Mouse (Mus musculus) C2C12 (cell line): ENCODE data around the gene Akp3. TPM values are rescaled to one million over a fixed set of nuclear protein-coding genes. Genes with fewer than 3 reads are reported as not detected.

Source experiments
- H3K27me3 ChIP-seq: one replicate; pipeline ENCODE4 v1.6.1; 2011; ENCODE audit not compliant: control insufficient read depth, insufficient read depth, insufficient read length
- H3K36me3 ChIP-seq: one replicate; pipeline ENCODE4 v1.6.1; 2011; ENCODE audit not compliant: control insufficient read depth, insufficient read depth
- H3K4me3 ChIP-seq: one replicate; pipeline ENCODE4 v1.5.1; 2011; ENCODE audit warnings: mild to moderate bottlenecking, control low read depth; ENCODE audit not compliant: poor library complexity, insufficient read depth, severe bottlenecking
- H3K79me2 ChIP-seq: one replicate; pipeline ENCODE4 v1.6.1; 2011; ENCODE audit not compliant: control insufficient read depth, insufficient read depth
- H3K79me3 ChIP-seq: one replicate; pipeline ENCODE4 v1.6.1; 2011; ENCODE audit warnings: low read depth, control low read depth
- H3ac ChIP-seq: one replicate; pipeline ENCODE3; 2011; ENCODE audit warnings: low read depth; ENCODE audit not compliant: control insufficient read depth, insufficient read length
- CEBPB ChIP-seq: IDR thresholded peaks from one replicate; pipeline ENCODE4 v1.6.1; 2011; ENCODE audit warnings: low read depth, mild to moderate bottlenecking, control low read depth, moderate library complexity
- CTCF ChIP-seq: IDR thresholded peaks from one replicate; pipeline ENCODE4 v1.5.1; 2011; ENCODE audit not compliant: control insufficient read depth, insufficient read depth, insufficient read length
- FOSL1 ChIP-seq: IDR thresholded peaks from one replicate; pipeline ENCODE4 v1.8.0; 2011; ENCODE audit warnings: mild to moderate bottlenecking, low read length; ENCODE audit not compliant: poor library complexity, insufficient read depth, severe bottlenecking
- MAX ChIP-seq: IDR thresholded peaks from one replicate; pipeline ENCODE4 v1.6.1; 2011; ENCODE audit warnings: mild to moderate bottlenecking, control low read depth
- MYOD1 ChIP-seq: IDR thresholded peaks from one replicate; pipeline ENCODE4 v1.6.1; 2011; ENCODE audit warnings: low read depth; ENCODE audit not compliant: control insufficient read depth, insufficient read length
- MYOG ChIP-seq: IDR thresholded peaks from one replicate; pipeline ENCODE4 v1.6.1; 2011; ENCODE audit not compliant: control insufficient read depth, insufficient read length; ENCODE audit errors: extremely low read depth
- USF1 ChIP-seq: IDR thresholded peaks from one replicate; pipeline ENCODE4 v1.6.1; 2011; ENCODE audit warnings: low read depth, mild to moderate bottlenecking, control low read depth, moderate library complexity
- polyA plus RNA-seq: library from polyadenylated mRNA; unstranded; fragments of >200 nt; fragmentation: generic; extraction: Trizol; gene quantifications from one replicate; pipeline ENCODE4 v1.2.1, GENCODE M21; 2012; ENCODE audit warnings: missing spikeins

The Akp3 gene
- polyA plus RNA-seq, 1 experiment: not detected

GRCm38 (mm10) chr1:87098358-87098975 is 26.3 kb upstream of the Akp3 start:
- no peaks in the 10 kb centered on the region for H3K79me2 ChIP-seq
- TF ChIP-seq CTCF: peak; percentile 88
- TF ChIP-seq MAX: no peak
- H3K36me3 ChIP-seq: no peaks in the 10 kb centered on the region
- no peak overlapping the region for H3K4me3 ChIP-seq
- no peaks in the 10 kb centered on the region for H3K79me3 ChIP-seq
- H3ac ChIP-seq: no peak overlapping the region
- H3K27me3 ChIP-seq: peaks cover 7% of the 10 kb centered on the region

GRCm38 (mm10) chr1:87101411-87101810 is 23.4 kb upstream of the Akp3 start, which contains the start of gene Alpi:
Gene Alpi, minus strand, starts transcription at chr1:87101606.
- peaks cover 3% of the 10 kb centered on the region for H3K27me3 ChIP-seq
- H3K36me3 ChIP-seq: no peaks in the 10 kb centered on the region
- no peaks in the 10 kb centered on the region for H3K79me2 ChIP-seq
- TF ChIP-seq CTCF: no peak
- no peak for TF ChIP-seq MAX
- TF ChIP-seq FOSL1: no peak
- TF ChIP-seq MYOG: no peak
- no peak for TF ChIP-seq CEBPB
- TF ChIP-seq MYOD1: no peak
- TF ChIP-seq USF1: no peak
- H3K79me3 ChIP-seq: no peaks in the 10 kb centered on the region
- H3K4me3 ChIP-seq: no peak within 1 kb of the TSS
- no peak within 1 kb of the TSS for H3ac ChIP-seq

DNA sequence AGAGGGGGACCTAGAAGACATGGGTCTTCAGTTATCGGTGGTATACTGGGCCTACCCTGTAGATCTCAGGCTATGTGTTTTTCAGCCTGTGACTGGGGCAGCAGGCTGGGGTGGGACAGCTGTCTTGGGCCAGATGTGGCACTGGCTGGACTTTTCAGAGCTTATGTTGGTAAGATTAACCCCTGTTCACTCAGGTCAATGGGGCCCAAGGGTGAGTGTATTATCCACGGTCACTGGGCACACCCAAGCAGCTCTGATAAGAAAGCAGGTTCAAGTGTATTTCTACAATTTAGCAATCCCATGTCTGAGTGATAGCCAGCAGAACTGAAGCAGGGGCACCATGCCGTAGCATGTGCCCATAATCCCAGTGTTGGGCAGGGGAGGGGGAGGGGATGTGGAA is 22.7 kb upstream of the Akp3 start:
- H3K36me3 ChIP-seq: no peaks in the 10 kb centered on the region
- no peak overlapping the region for H3ac ChIP-seq
- H3K79me3 ChIP-seq: no peaks in the 10 kb centered on the region
- TF ChIP-seq MYOG (no peak), MYOD1 (no peak), MAX (no peak), FOSL1 (no peak), USF1 (no peak), CEBPB (no peak), CTCF (no peak)
- no peaks in the 10 kb centered on the region for H3K79me2 ChIP-seq
- peaks cover under 1% of the 10 kb centered on the region for H3K27me3 ChIP-seq
- no peak overlapping the region for H3K4me3 ChIP-seq

- Histone ChIP-seq H3ac (no peak overlapping the region), H3K79me3 (no peaks in the 10 kb centered on the region), H3K4me3 (no peak overlapping the region), H3K36me3 (no peaks in the 10 kb centered on the region), H3K27me3 (no peaks in the 10 kb centered on the region), H3K79me2 (no peaks in the 10 kb centered on the region)
- TF ChIP-seq FOSL1: no peak
These were observed 20.8 kb upstream of the Akp3 start for GRCm38 (mm10) chr1:87103936-87104335.

- no peaks in the 10 kb centered on the region for H3K79me2 ChIP-seq
- H3ac ChIP-seq: no peak overlapping the region
- H3K27me3 ChIP-seq: no peaks in the 10 kb centered on the region
- no peaks in the 10 kb centered on the region for H3K79me3 ChIP-seq
- H3K36me3 ChIP-seq: no peaks in the 10 kb centered on the region
- TF ChIP-seq MAX (no peak), CTCF (no peak), USF1 (no peak), MYOG (no peak), FOSL1 (no peak), CEBPB (no peak), MYOD1 (no peak)
- no peak overlapping the region for H3K4me3 ChIP-seq
These were observed 18.2 kb upstream of the Akp3 start for GRCm38 (mm10) chr1:87106536-87106935.

DNA sequence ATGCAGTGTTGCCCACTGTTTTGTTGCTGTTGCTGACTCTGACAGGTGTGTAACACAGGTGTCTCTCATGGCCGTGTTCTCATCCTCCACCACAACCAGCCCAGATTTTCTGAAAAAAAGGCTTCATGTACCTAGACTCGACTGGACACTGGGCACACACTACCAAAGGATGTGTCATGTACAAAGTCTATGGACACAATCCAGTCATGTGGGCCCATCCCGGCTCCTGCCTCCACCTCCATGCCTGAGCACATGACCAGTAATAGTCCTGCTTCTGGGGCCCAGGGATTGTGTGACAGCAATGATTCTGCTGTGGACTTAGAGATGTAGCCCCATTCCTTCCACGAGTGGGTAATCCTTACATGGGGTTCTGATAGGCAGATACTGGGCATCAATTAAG is 16.2 kb upstream of the Akp3 start:
- Histone ChIP-seq H3K79me2 (no peaks in the 10 kb centered on the region), H3K36me3 (no peaks in the 10 kb centered on the region), H3K79me3 (no peaks in the 10 kb centered on the region), H3K27me3 (no peaks in the 10 kb centered on the region), H3K4me3 (no peak overlapping the region), H3ac (no peak overlapping the region)
- TF ChIP-seq MYOG (no peak), CTCF (no peak), USF1 (no peak)
